Mouse (Mus musculus): Measurements from ENCODE around the gene Kat8.

DNA sequence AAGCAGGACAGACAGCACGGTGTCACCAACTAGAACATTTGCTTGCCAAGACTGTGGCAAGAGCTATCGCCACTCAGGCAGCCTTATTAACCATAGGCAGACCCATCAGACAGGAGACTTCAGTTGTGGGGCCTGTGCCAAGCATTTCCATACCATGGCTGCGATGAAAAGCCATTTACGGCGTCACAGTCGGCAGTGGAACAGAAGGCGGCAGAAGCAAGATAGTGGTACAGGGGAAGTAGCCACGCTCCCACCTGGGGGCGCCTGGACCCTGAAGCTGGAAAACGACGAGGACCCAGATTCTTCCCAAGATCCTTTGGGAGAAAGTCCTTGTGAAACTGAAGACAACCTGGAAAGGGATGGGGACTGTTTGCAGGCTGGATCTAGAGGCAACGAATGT lies 31.9 kb upstream of the Kat8 start:
- TF ChIP-seq CTCF (IDR thresholded peaks at IDR 0.05; ENCODE audit: control insufficient read depth, insufficient read depth, low read length) (no peak), POLR2A (IDR thresholded peaks at IDR 0.05; ENCODE audit: borderline replicate concordance, control insufficient read depth, low read depth, low read length) (no peak)
